ENCODE assay signal across 9 mouse cellular contexts in genomic region chr9:107619546-107619879, GRCm38 (mm10). TPM values are rescaled to one million over a fixed set of nuclear protein-coding genes. Genes with fewer than 3 reads are reported as not detected.
DNase-seq lines count a peak whose midpoint lies in the region; ATAC-seq and TF ChIP-seq lines count a peak whose summit lies in the region.
"Had no signal": no experiment of that assay in that cellular context is flagged by ENCODE, and none has a peak within 500 bp of the region (broad histone marks: within the 10 kb centered on the region; RNA-seq: fewer than 3 reads in every experiment).

No protein-coding gene starts in this region.

- 78% methylated on average over 13 of the region's 13 CpGs for WGBS in forebrain, embryonic 14.5 days
- WGBS in forebrain, embryonic 11.5 days: 89% methylated on average over 13 of the region's 13 CpGs
- 37% methylated on average over 13 of the region's 13 CpGs for WGBS in lung, postnatal 0 days
- 75% methylated on average over 13 of the region's 13 CpGs for WGBS in hindbrain, embryonic 14.5 days
- 63% methylated on average over 13 of the region's 13 CpGs for WGBS in stomach, embryonic 14.5 days

- TF ChIP-seq CTCF in lung, postnatal 0 days (IDR thresholded peaks at IDR 0.05): no peak

- intact Hi-C loops in left cerebral cortex, postnatal 25 days (cut with DNase I): no loop called here

- 0 out of 2 replicates have a peak overlapping the region, but pooled peaks have one; percentile 27 for H3K27ac ChIP-seq in forebrain, embryonic 14.5 days (ENCODE audit: low read depth, low read length)
- no peak overlapping the region for H3K27ac ChIP-seq in forebrain, embryonic 11.5 days (ENCODE audit: low read depth, low read length)
- peak overlapping the region; percentile 86 for H3K27ac ChIP-seq in lung, postnatal 0 days (ENCODE audit: low read length)
- H3K27ac ChIP-seq in hindbrain, embryonic 14.5 days: peak overlapping the region; percentile 66
- peak overlapping the region; percentile 82; the same call in 1 of the 2 replicates for H3K27ac ChIP-seq in stomach, embryonic 14.5 days (ENCODE audit: low read length)

- ATAC-seq in forebrain, embryonic 14.5 days: no peak
- ATAC-seq in forebrain, embryonic 11.5 days (replicated peaks; ENCODE audit: low FRiP score): no peak
- peak; percentile 13 for ATAC-seq in lung, postnatal 0 days
- no peak for ATAC-seq in hindbrain, embryonic 14.5 days (ENCODE audit: low FRiP score)
- 0 out of 2 replicates have a peak, but pooled peaks have one; percentile 6 for ATAC-seq in stomach, embryonic 14.5 days (ENCODE audit: insufficient number of reproducible peaks, insufficient read depth, low FRiP score, low read depth)

- no peaks in the 10 kb centered on the region for H3K9me3 ChIP-seq in forebrain, embryonic 14.5 days (replicated peaks; ENCODE audit: control insufficient read depth, low read length)
- H3K9me3 ChIP-seq in forebrain, embryonic 11.5 days (ENCODE audit: control insufficient read depth, low read length): no peaks in the 10 kb centered on the region
- H3K9me3 ChIP-seq in lung, postnatal 0 days (ENCODE audit: low read length): no peaks in the 10 kb centered on the region
- H3K9me3 ChIP-seq in hindbrain, embryonic 14.5 days (ENCODE audit: control insufficient read depth, low read length): no peaks in the 10 kb centered on the region
- no peaks in the 10 kb centered on the region for H3K9me3 ChIP-seq in stomach, embryonic 14.5 days (ENCODE audit: control insufficient read depth, low read depth, low read length)

- peaks cover 79% of the 10 kb centered on the region for H3K36me3 ChIP-seq in forebrain, embryonic 14.5 days (ENCODE audit: control insufficient read depth, insufficient read depth, low read length)
- H3K36me3 ChIP-seq in forebrain, embryonic 11.5 days (ENCODE audit: control insufficient read depth, insufficient read depth, low read length): peaks cover 28% of the 10 kb centered on the region
- peaks cover 47% of the 10 kb centered on the region for H3K36me3 ChIP-seq in lung, postnatal 0 days (ENCODE audit: insufficient read depth, low read length)
- H3K36me3 ChIP-seq in hindbrain, embryonic 14.5 days (replicated peaks; ENCODE audit: control insufficient read depth, insufficient read depth): peaks cover 71% of the 10 kb centered on the region
- H3K36me3 ChIP-seq in stomach, embryonic 14.5 days (ENCODE audit: control insufficient read depth, insufficient read depth, low read length): peaks cover 76% of the 10 kb centered on the region

- no peak overlapping the region for H3K9ac ChIP-seq in forebrain, embryonic 14.5 days (ENCODE audit: low read length)
- H3K9ac ChIP-seq in forebrain, embryonic 11.5 days (ENCODE audit: low read length): no peak overlapping the region
- no peak overlapping the region for H3K9ac ChIP-seq in lung, postnatal 0 days (replicated peaks; ENCODE audit: low read depth)
- H3K9ac ChIP-seq in hindbrain, embryonic 14.5 days: no peak overlapping the region
- no peak overlapping the region for H3K9ac ChIP-seq in stomach, embryonic 14.5 days (replicated peaks; ENCODE audit: low read depth, low read length)

- H3K4me1 ChIP-seq in forebrain, embryonic 14.5 days (ENCODE audit: control insufficient read depth, insufficient read depth, low read length): peaks cover 4% of the 10 kb centered on the region
- H3K4me1 ChIP-seq in forebrain, embryonic 11.5 days (replicated peaks; ENCODE audit: control insufficient read depth, insufficient read depth, low read length): peaks cover 5% of the 10 kb centered on the region; the same call in 1 of the 2 replicates
- H3K4me1 ChIP-seq in lung, postnatal 0 days (ENCODE audit: insufficient read depth, low read depth, low read length): peaks cover 19% of the 10 kb centered on the region; the same call in 1 of the 2 replicates
- H3K4me1 ChIP-seq in hindbrain, embryonic 14.5 days (replicated peaks; ENCODE audit: control insufficient read depth, insufficient read depth, low read length): peaks cover 7% of the 10 kb centered on the region; the same call in 1 of the 2 replicates
- H3K4me1 ChIP-seq in stomach, embryonic 14.5 days (ENCODE audit: control insufficient read depth, insufficient read depth, low read length): peaks cover 31% of the 10 kb centered on the region

- DNase-seq in forebrain, embryonic 14.5 days (ENCODE audit: low spot score): no peak
- no peak for DNase-seq in forebrain, embryonic 11.5 days (ENCODE audit: low spot score)
- no peak for DNase-seq in lung, postnatal 0 days (ENCODE audit: low spot score)
- no peak for DNase-seq in lung, postnatal 14 days
- DNase-seq in hindbrain, embryonic 14.5 days (ENCODE audit: low spot score): no peak
- DNase-seq in left cerebral cortex, adult 9 months (ENCODE audit: low spot score in 2 of 2): no peak
- DNase-seq in left cerebral cortex, postnatal 25 days (ENCODE audit: low spot score in 2 of 2): no peak

- H3K27me3 ChIP-seq in forebrain, embryonic 14.5 days (replicated peaks; ENCODE audit: control insufficient read depth, insufficient read depth, low read length): no peaks in the 10 kb centered on the region
- H3K27me3 ChIP-seq in forebrain, embryonic 11.5 days (ENCODE audit: control insufficient read depth, insufficient read depth, low read length): no peaks in the 10 kb centered on the region
- H3K27me3 ChIP-seq in lung, postnatal 0 days (replicated peaks; ENCODE audit: insufficient read depth, low read length): no peaks in the 10 kb centered on the region
- H3K27me3 ChIP-seq in hindbrain, embryonic 14.5 days (ENCODE audit: control insufficient read depth, insufficient read depth, low read length): no peaks in the 10 kb centered on the region
- no peaks in the 10 kb centered on the region for H3K27me3 ChIP-seq in stomach, embryonic 14.5 days (ENCODE audit: control insufficient read depth, insufficient read depth, low read length)

- no peak overlapping the region for H3K4me3 ChIP-seq in forebrain, embryonic 14.5 days (ENCODE audit: low read depth, low read length)
- no peak overlapping the region for H3K4me3 ChIP-seq in forebrain, embryonic 11.5 days (ENCODE audit: low read depth, low read length)
- H3K4me3 ChIP-seq in lung, postnatal 0 days (ENCODE audit: low read depth, low read length): no peak overlapping the region
- H3K4me3 ChIP-seq in hindbrain, embryonic 14.5 days (replicated peaks; ENCODE audit: low read length): no peak overlapping the region
- no peak overlapping the region for H3K4me3 ChIP-seq in stomach, embryonic 14.5 days (ENCODE audit: low read depth, low read length)

- no peak for TF ChIP-seq EP300 in lung, postnatal 0 days (IDR thresholded peaks at IDR 0.05)

- no peak overlapping the region for H3K4me2 ChIP-seq in forebrain, embryonic 14.5 days (ENCODE audit: low read length)
- no peak overlapping the region for H3K4me2 ChIP-seq in forebrain, embryonic 11.5 days (ENCODE audit: low read depth, low read length, severe bottlenecking)
- no peak overlapping the region for H3K4me2 ChIP-seq in lung, postnatal 0 days (replicated peaks; ENCODE audit: low read depth, low read length)
- no peak overlapping the region for H3K4me2 ChIP-seq in hindbrain, embryonic 14.5 days (replicated peaks)
- no peak overlapping the region for H3K4me2 ChIP-seq in stomach, embryonic 14.5 days (replicated peaks; ENCODE audit: low read depth, low read length)

RNA-seq across cellular contexts. Expression of gene Sema3b, which starts 10.5 kb away (rescaled TPM):
- polyA plus RNA-seq in forebrain, embryonic 14.5 days (2014; fragmentation: Nextera tagmentation; extraction: Ambion mirVana): 0.85 and 1.3 TPM in 2 replicates
- polyA plus RNA-seq in forebrain, embryonic 11.5 days (2014; fragmentation: Nextera tagmentation; extraction: Ambion mirVana): 1.7 TPM in 2 replicates
- 31.9 and 34.3 TPM in 2 replicates for polyA plus RNA-seq in lung, postnatal 0 days (2015; fragmentation: Nextera tagmentation; extraction: Ambion mirVana)
- 4.2 and 4.5 TPM in 2 replicates for polyA plus RNA-seq in hindbrain, embryonic 14.5 days (2014; fragmentation: Nextera tagmentation; extraction: Ambion mirVana)
- 6.1 and 7.9 TPM in 2 replicates for polyA plus RNA-seq in stomach, embryonic 14.5 days (2014; fragmentation: Nextera tagmentation; extraction: Ambion mirVana)
- total RNA-seq in left cerebral cortex, postnatal 25 days (2021): 1 to 10 TPM; 3.4 to 3.5 TPM
- total RNA-seq: monocyte, adult 5-6 weeks had no signal

RNA-seq across cellular contexts. Expression of gene Gnai2, which starts 15.7 kb away (rescaled TPM):
- polyA plus RNA-seq in forebrain, embryonic 14.5 days (2014; fragmentation: Nextera tagmentation; extraction: Ambion mirVana): 371 and 423 TPM in 2 replicates
- 527 and 580 TPM in 2 replicates for polyA plus RNA-seq in forebrain, embryonic 11.5 days (2014; fragmentation: Nextera tagmentation; extraction: Ambion mirVana)
- polyA plus RNA-seq in lung, postnatal 0 days (2015; fragmentation: Nextera tagmentation; extraction: Ambion mirVana): 414 and 417 TPM in 2 replicates
- 282 and 291 TPM in 2 replicates for polyA plus RNA-seq in hindbrain, embryonic 14.5 days (2014; fragmentation: Nextera tagmentation; extraction: Ambion mirVana)
- 359 TPM in 2 replicates for polyA plus RNA-seq in stomach, embryonic 14.5 days (2014; fragmentation: Nextera tagmentation; extraction: Ambion mirVana)
- 100 to 1,000 TPM; 214 to 221 TPM for total RNA-seq in left cerebral cortex, postnatal 25 days (2021)

RNA-seq across cellular contexts. Expression of gene Ifrd2, which starts 32.1 kb away (rescaled TPM):
- 18.7 and 19.1 TPM in 2 replicates for polyA plus RNA-seq in forebrain, embryonic 14.5 days (2014; fragmentation: Nextera tagmentation; extraction: Ambion mirVana)
- polyA plus RNA-seq in forebrain, embryonic 11.5 days (2014; fragmentation: Nextera tagmentation; extraction: Ambion mirVana): 35.0 and 37.2 TPM in 2 replicates
- polyA plus RNA-seq in lung, postnatal 0 days (2015; fragmentation: Nextera tagmentation; extraction: Ambion mirVana): 22.4 and 24.1 TPM in 2 replicates
- polyA plus RNA-seq in hindbrain, embryonic 14.5 days (2014; fragmentation: Nextera tagmentation; extraction: Ambion mirVana): 11.2 and 16.5 TPM in 2 replicates
- polyA plus RNA-seq in stomach, embryonic 14.5 days (2014; fragmentation: Nextera tagmentation; extraction: Ambion mirVana): 54.0 and 61.1 TPM in 2 replicates
- total RNA-seq in left cerebral cortex, postnatal 25 days (2021): 10 to 100 TPM; 11.1 to 13.3 TPM

RNA-seq across cellular contexts. Expression of gene Hyal3, which starts 38.9 kb away (rescaled TPM):
- 0.66 and 1.0 TPM in 2 replicates for polyA plus RNA-seq in forebrain, embryonic 14.5 days (2014; fragmentation: Nextera tagmentation; extraction: Ambion mirVana)
- 0.39 TPM in 1 of 2 replicates, not detected in the other for polyA plus RNA-seq in forebrain, embryonic 11.5 days (2014; fragmentation: Nextera tagmentation; extraction: Ambion mirVana)
- 1.7 and 2.2 TPM in 2 replicates for polyA plus RNA-seq in lung, postnatal 0 days (2015; fragmentation: Nextera tagmentation; extraction: Ambion mirVana)
- 0.96 and 1.2 TPM in 2 replicates for polyA plus RNA-seq in hindbrain, embryonic 14.5 days (2014; fragmentation: Nextera tagmentation; extraction: Ambion mirVana)
- polyA plus RNA-seq in stomach, embryonic 14.5 days (2014; fragmentation: Nextera tagmentation; extraction: Ambion mirVana): 1.0 and 1.4 TPM in 2 replicates
- 1 to 10 TPM in 1 of 2 experiments, under 1 TPM in 1; 0.96 to 1.1 TPM for total RNA-seq in left cerebral cortex, postnatal 25 days (2021)
- total RNA-seq: monocyte, adult 5-6 weeks had no signal

RNA-seq across cellular contexts. Expression of gene Naa80, which starts 40.8 kb away (rescaled TPM):
- polyA plus RNA-seq in forebrain, embryonic 14.5 days (2014; fragmentation: Nextera tagmentation; extraction: Ambion mirVana): 17.4 and 18.7 TPM in 2 replicates
- polyA plus RNA-seq in forebrain, embryonic 11.5 days (2014; fragmentation: Nextera tagmentation; extraction: Ambion mirVana): 11.3 and 15.2 TPM in 2 replicates
- polyA plus RNA-seq in lung, postnatal 0 days (2015; fragmentation: Nextera tagmentation; extraction: Ambion mirVana): 17.9 and 22.0 TPM in 2 replicates
- 14.4 and 16.4 TPM in 2 replicates for polyA plus RNA-seq in hindbrain, embryonic 14.5 days (2014; fragmentation: Nextera tagmentation; extraction: Ambion mirVana)
- polyA plus RNA-seq in stomach, embryonic 14.5 days (2014; fragmentation: Nextera tagmentation; extraction: Ambion mirVana): 17.3 and 19.9 TPM in 2 replicates
- total RNA-seq in left cerebral cortex, postnatal 25 days (2021): 10 to 100 TPM; 10.8 to 11.3 TPM

Comparison
In these comparisons a context has a peak if more than half of its experiments do, and no peak if none do; other contexts are left out.
1. ATAC-seq: peak in lung, postnatal 0 days (single experiment) and stomach, embryonic 14.5 days (single experiment); none in forebrain, embryonic 14.5 days (single experiment), forebrain, embryonic 11.5 days (single experiment) and hindbrain, embryonic 14.5 days (single experiment).